Mouse (Mus musculus): Measurements from ENCODE around the gene Olfr1255. TPM values are rescaled to one million over a fixed set of nuclear protein-coding genes. Genes with fewer than 3 reads are reported as not detected.

Gene Olfr1255
- polyA plus RNA-seq (2016; fragmentation: Nextera tagmentation; extraction: Ambion mirVana), result not detected in 2 replicates

DNA sequence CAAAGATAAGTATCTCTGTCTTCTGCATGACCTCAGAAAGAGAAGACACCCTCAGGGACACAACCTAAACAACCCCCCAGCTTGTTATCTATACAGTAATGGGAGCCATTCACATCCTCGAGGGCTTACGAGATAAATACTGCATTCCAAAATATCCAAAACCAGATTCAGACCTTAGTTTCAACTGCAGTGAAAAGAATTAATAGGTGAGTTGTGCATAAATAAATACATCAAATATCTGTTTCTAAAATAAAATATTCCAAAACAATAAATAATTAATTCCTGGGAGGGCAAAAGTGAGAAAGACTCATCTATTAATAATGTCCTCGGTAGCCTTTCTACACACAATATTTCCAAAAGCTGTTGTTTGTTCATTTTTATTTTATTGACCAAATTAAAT, at the start of gene Olfr1255:
Olfr1255 (plus strand) TSS at position 301 of the 400 bp plus-strand sequence.
- no peak within 1 kb of the TSS for H3K4me3 ChIP-seq
- H3K27ac ChIP-seq, result no peak within 1 kb of the TSS
- H3K4me1 ChIP-seq, result no peaks in the 10 kb centered on the region
- WGBS, result 90% methylated on average over 3 of the region's 3 CpGs
- H3K36me3 ChIP-seq (replicated peaks), result no peaks in the 10 kb centered on the region
- no peak for DNase-seq (ENCODE audit: extremely low spot score, low spot score)
- no peaks in the 10 kb centered on the region for H3K9me3 ChIP-seq
- no peaks in the 10 kb centered on the region for H3K27me3 ChIP-seq (ENCODE audit: poor library complexity, severe bottlenecking)

GRCm38 (mm10) chr2:89793519-89793918, 18.3 kb upstream of the Olfr1255 start, which contains the start of gene Olfr1254:
Gene Olfr1254 (minus strand): TSS chr2:89793619.
- no peaks in the 10 kb centered on the region for H3K9me3 ChIP-seq

DNA sequence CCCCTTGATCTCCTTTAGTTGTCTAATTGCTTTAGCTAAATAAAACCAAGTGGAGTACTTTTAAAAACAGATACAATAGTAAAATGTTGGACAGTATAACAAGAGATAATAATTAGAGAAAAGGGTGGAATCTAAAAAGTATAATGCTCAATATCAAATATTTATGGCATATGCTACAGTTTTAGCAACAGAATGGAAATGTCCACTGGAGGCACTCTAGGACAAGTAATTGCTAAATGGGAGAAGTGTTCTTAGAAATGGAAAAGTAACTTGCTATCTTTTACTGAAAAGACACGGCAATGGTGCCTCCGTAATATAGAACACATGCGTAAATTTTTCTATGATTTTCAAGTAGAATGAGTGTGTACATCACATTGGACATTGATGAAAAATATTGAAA, 12.3 kb upstream of the Olfr1255 start:
- Histone ChIP-seq H3K9me3 (no peaks in the 10 kb centered on the region), H3K27me3 (ENCODE audit: poor library complexity, severe bottlenecking) (no peaks in the 10 kb centered on the region), H3K36me3 (replicated peaks) (no peaks in the 10 kb centered on the region), H3K4me1 (no peaks in the 10 kb centered on the region), H3K27ac (no peak overlapping the region), H3K4me3 (no peak overlapping the region)
- DNase-seq (ENCODE audit: extremely low spot score, low spot score), result no peak
- WGBS, result 97% methylated on average over 3 of the region's 3 CpGs

More at GRCm38 (mm10) chr2:89793519-89793918, 18.3 kb upstream of the Olfr1255 start, which contains the start of gene Olfr1254:
- H3K4me3 ChIP-seq, result no peak within 1 kb of the TSS
- H3K27me3 ChIP-seq (ENCODE audit: poor library complexity, severe bottlenecking), result no peaks in the 10 kb centered on the region
- no peak for DNase-seq (ENCODE audit: extremely low spot score, low spot score)
- H3K27ac ChIP-seq, result no peak within 1 kb of the TSS
- no peaks in the 10 kb centered on the region for H3K36me3 ChIP-seq (replicated peaks)
- H3K4me1 ChIP-seq, result no peaks in the 10 kb centered on the region

DNA sequence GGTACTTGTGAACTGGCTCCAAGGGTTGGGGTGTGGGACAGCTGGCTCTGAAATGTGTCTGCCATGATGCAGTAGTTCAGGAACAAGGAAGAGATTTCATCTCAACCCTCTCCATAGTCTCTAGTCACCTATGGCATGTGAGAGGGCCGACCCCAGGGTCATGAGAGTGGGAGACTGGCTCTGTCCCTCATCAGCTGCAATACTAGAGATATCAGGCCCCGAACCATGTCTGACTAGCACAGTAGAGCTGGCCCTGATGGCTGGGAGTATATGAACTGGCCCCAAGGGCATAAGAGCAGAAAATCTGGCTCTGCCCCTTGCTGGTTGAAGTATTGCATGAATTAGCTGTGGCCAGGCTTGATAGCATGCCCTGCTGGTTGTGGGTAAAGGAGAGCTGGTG, 1.1 kb upstream of the Olfr1255 start:
- Histone ChIP-seq H3K27me3 (ENCODE audit: poor library complexity, severe bottlenecking) (no peaks in the 10 kb centered on the region), H3K9me3 (no peaks in the 10 kb centered on the region), H3K36me3 (replicated peaks) (no peaks in the 10 kb centered on the region), H3K4me3 (no peak overlapping the region), H3K27ac (no peak overlapping the region), H3K4me1 (no peaks in the 10 kb centered on the region)
- WGBS, result 81% methylated on average over 2 of the region's 2 CpGs
- DNase-seq (ENCODE audit: extremely low spot score, low spot score), result no peak

DNA sequence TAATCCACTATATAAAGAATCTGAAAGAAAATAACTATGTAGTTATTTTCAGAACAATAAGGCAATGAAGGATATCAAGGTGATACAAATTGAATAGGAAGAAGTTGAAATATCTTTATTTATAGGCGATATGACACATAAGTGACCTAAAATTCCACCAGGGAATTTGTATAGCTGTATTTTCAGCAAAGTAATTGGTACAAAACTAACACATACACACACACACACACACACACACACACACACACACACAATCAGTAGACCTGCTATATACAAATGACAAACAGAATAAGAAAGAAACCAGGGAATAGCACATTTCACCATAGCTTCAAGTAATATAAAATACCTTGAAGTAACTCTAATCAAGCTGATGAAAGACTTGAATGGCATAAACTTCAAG, 8.4 kb downstream of the Olfr1255 start:
- Histone ChIP-seq H3K4me3 (no peak overlapping the region), H3K9me3 (0 out of 2 replicates have a peak, but pooled peaks cover 6% of the 10 kb centered on the region), H3K4me1 (no peaks in the 10 kb centered on the region), H3K27me3 (ENCODE audit: poor library complexity, severe bottlenecking) (no peaks in the 10 kb centered on the region), H3K36me3 (replicated peaks) (no peaks in the 10 kb centered on the region), H3K27ac (no peak overlapping the region)
- DNase-seq (ENCODE audit: extremely low spot score, low spot score), result no peak
- WGBS, result 75% methylated on average over 1 of the region's 1 CpGs

DNA sequence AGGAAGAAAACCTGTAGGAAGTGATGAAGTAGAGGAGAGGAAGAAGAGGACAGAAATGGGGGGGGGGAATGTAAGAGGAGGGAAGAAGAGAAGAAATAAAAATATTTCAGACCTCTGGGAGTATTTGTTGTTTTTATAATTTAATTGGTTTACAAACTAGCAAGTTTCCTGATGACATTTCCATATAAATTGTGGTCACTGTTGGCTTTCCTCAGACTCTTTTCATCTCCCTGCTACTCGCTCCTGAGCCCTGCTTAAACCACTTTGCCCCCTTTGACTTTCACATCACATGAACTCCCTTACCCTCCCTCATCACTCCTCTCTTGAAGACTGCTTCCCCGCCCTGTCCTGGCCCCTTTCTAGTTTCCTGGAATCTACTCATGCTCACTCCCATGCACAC, 29.6 kb downstream of the Olfr1255 start, which contains the start of gene Olfr1256:
Olfr1256 (minus strand) TSS at position 101 of the 400 bp plus-strand sequence.
- Histone ChIP-seq H3K9me3 (no peaks in the 10 kb centered on the region), H3K27ac (no peak within 1 kb of the TSS), H3K27me3 (ENCODE audit: poor library complexity, severe bottlenecking) (no peaks in the 10 kb centered on the region), H3K36me3 (replicated peaks) (no peaks in the 10 kb centered on the region), H3K4me1 (no peaks in the 10 kb centered on the region), H3K4me3 (no peak within 1 kb of the TSS)
- no peak for DNase-seq (ENCODE audit: extremely low spot score, low spot score)
- 55% methylated on average over 2 of the region's 2 CpGs for WGBS

GRCm38 (mm10) chr2:89848105-89848504, 36.3 kb downstream of the Olfr1255 start, which contains the start of gene Olfr48:
Gene Olfr48 (minus strand): TSS chr2:89848205.
- Histone ChIP-seq H3K27me3 (ENCODE audit: poor library complexity, severe bottlenecking) (no peaks in the 10 kb centered on the region), H3K4me1 (no peaks in the 10 kb centered on the region), H3K27ac (no peak within 1 kb of the TSS), H3K36me3 (replicated peaks) (no peaks in the 10 kb centered on the region), H3K9me3 (no peaks in the 10 kb centered on the region), H3K4me3 (no peak within 1 kb of the TSS)
- 88% methylated on average over 5 of the region's 5 CpGs for WGBS
- DNase-seq (ENCODE audit: extremely low spot score, low spot score), result no peak

- DNase-seq (ENCODE audit: extremely low spot score, low spot score), result no peak
- no peaks in the 10 kb centered on the region for H3K4me1 ChIP-seq
- WGBS, result 89% methylated on average over 1 of the region's 1 CpGs
- H3K36me3 ChIP-seq (replicated peaks), result no peaks in the 10 kb centered on the region
- H3K27me3 ChIP-seq (ENCODE audit: poor library complexity, severe bottlenecking), result no peaks in the 10 kb centered on the region
- H3K9me3 ChIP-seq, result no peaks in the 10 kb centered on the region
- no peak overlapping the region for H3K27ac ChIP-seq
- H3K4me3 ChIP-seq, result no peak overlapping the region
These were observed 37.4 kb downstream of the Olfr1255 start for GRCm38 (mm10) chr2:89849230-89849629.

Other genes with a start within 250 kb of the Olfr1255 start
- gene Olfr1245, start 233.6 kb upstream of the Olfr1255 start, polyA plus RNA-seq (2016; fragmentation: Nextera tagmentation; extraction: Ambion mirVana), result not detected in 2 replicates
- gene Olfr1246, start 218.9 kb upstream of the Olfr1255 start, polyA plus RNA-seq (2016; fragmentation: Nextera tagmentation; extraction: Ambion mirVana), result not detected in 2 replicates
- gene Olfr1247, start 197.9 kb upstream of the Olfr1255 start, polyA plus RNA-seq (2016; fragmentation: Nextera tagmentation; extraction: Ambion mirVana), result not detected in 2 replicates
- gene Olfr1248, start 193.8 kb upstream of the Olfr1255 start, polyA plus RNA-seq (2016; fragmentation: Nextera tagmentation; extraction: Ambion mirVana), result not detected in 2 replicates
- not detected in 2 replicates for gene Olfr1249, start 177.1 kb upstream of the Olfr1255 start, polyA plus RNA-seq (2016; fragmentation: Nextera tagmentation; extraction: Ambion mirVana)
- not detected in 2 replicates for gene Olfr1250, start 150.6 kb upstream of the Olfr1255 start, polyA plus RNA-seq (2016; fragmentation: Nextera tagmentation; extraction: Ambion mirVana)
- gene Olfr1251, start 140.1 kb upstream of the Olfr1255 start, polyA plus RNA-seq (2016; fragmentation: Nextera tagmentation; extraction: Ambion mirVana), result not detected in 2 replicates
- gene Olfr1252, start 87.0 kb upstream of the Olfr1255 start, polyA plus RNA-seq (2016; fragmentation: Nextera tagmentation; extraction: Ambion mirVana), result not detected in 2 replicates
- not detected in 2 replicates for gene Olfr1253, start 55.0 kb upstream of the Olfr1255 start, polyA plus RNA-seq (2016; fragmentation: Nextera tagmentation; extraction: Ambion mirVana)
- gene Olfr1254, start 18.4 kb upstream of the Olfr1255 start, polyA plus RNA-seq (2016; fragmentation: Nextera tagmentation; extraction: Ambion mirVana), result not detected in 2 replicates
- not detected in 2 replicates for gene Olfr1256, start 29.5 kb downstream of the Olfr1255 start, polyA plus RNA-seq (2016; fragmentation: Nextera tagmentation; extraction: Ambion mirVana)
- not detected in 2 replicates for gene Olfr48, start 36.2 kb downstream of the Olfr1255 start, polyA plus RNA-seq (2016; fragmentation: Nextera tagmentation; extraction: Ambion mirVana)
- gene Olfr1257, start 66.4 kb downstream of the Olfr1255 start, polyA plus RNA-seq (2016; fragmentation: Nextera tagmentation; extraction: Ambion mirVana), result not detected in 2 replicates
- not detected in 2 replicates for gene Olfr1258, start 115.3 kb downstream of the Olfr1255 start, polyA plus RNA-seq (2016; fragmentation: Nextera tagmentation; extraction: Ambion mirVana)
- not detected in 2 replicates for gene Olfr1259, start 136.6 kb downstream of the Olfr1255 start, polyA plus RNA-seq (2016; fragmentation: Nextera tagmentation; extraction: Ambion mirVana)
- gene Olfr1260, start 162.3 kb downstream of the Olfr1255 start, polyA plus RNA-seq (2016; fragmentation: Nextera tagmentation; extraction: Ambion mirVana), result not detected in 2 replicates
- not detected in 2 replicates for gene Olfr1261, start 179.2 kb downstream of the Olfr1255 start, polyA plus RNA-seq (2016; fragmentation: Nextera tagmentation; extraction: Ambion mirVana)
- gene Olfr1262, start 188.1 kb downstream of the Olfr1255 start, polyA plus RNA-seq (2016; fragmentation: Nextera tagmentation; extraction: Ambion mirVana), result not detected in 2 replicates
- not detected in 2 replicates for gene Olfr1263, start 200.1 kb downstream of the Olfr1255 start, polyA plus RNA-seq (2016; fragmentation: Nextera tagmentation; extraction: Ambion mirVana)
- gene Olfr1264, start 213.5 kb downstream of the Olfr1255 start, polyA plus RNA-seq (2016; fragmentation: Nextera tagmentation; extraction: Ambion mirVana), result not detected in 2 replicates
- not detected in 2 replicates for gene Olfr1265, start 223.3 kb downstream of the Olfr1255 start, polyA plus RNA-seq (2016; fragmentation: Nextera tagmentation; extraction: Ambion mirVana)